Mouse (Mus musculus): Measurements from ENCODE around the gene Fam3c. TPM values are rescaled to one million over a fixed set of nuclear protein-coding genes. Genes with fewer than 3 reads are reported as not detected.
A peak's percentile ranks its signal among the peaks of the same experiment; 100 is the strongest.

The Fam3c gene
- polyA plus RNA-seq, 1 experiment, result 19.4 TPM

DNA sequence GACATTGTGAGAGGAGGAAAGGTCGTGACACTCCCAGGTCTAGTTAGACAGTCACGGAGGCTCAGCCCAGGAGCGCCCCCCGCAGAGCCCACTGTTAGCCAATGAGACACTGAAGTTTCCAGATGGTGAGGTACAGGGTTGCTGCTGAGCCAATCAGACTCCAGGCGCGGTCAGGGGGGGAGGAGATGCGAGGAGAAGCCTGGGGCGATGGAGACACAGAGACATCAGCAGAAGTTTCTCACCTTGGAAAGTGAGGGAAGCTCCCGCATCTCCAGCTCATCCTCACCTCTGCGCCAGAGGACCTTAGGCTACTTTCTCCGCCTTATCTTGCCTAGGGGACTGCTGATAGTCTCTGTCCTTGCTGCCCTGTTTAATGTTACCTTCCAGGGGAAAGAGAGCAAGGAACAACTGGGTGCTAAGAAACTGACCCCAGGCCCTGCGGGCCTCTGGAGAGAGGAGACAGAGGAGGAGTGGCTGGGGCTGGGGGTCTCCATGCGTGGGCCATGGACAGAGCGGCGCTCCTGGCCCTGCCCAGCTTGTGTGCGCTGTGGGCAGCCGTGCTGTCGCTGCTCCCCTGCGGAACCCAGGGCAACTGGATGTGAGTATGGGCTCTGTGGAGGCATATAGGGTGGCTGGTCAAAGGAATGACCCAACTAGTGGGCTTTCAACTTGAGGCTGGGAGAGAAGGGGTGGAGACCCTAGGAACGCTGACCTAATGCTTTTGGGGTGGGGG, 67.9 kb downstream of the Fam3c start, which contains the start of gene Wnt16:
Wnt16 (plus strand) TSS at position 224 of the 733 bp plus-strand sequence.
- H3K79me2 ChIP-seq (ENCODE audit: control insufficient read depth, insufficient read depth), result no peaks in the 10 kb centered on the region
- no peak within 1 kb of the TSS for H3K4me2 ChIP-seq (ENCODE audit: low read depth)
- H3K4me3 ChIP-seq, result no peak within 1 kb of the TSS
- no peak within 1 kb of the TSS for H3ac ChIP-seq (ENCODE audit: control insufficient read depth, insufficient read length)
- TF ChIP-seq TCF3 (IDR thresholded peaks at IDR 0.05; ENCODE audit: insufficient read length, low read depth) (no peak), MYOD1 (IDR thresholded peaks at IDR 0.05; ENCODE audit: control insufficient read depth in 1 of 3, insufficient read length in 2 of 3, low read depth in 2 of 3) (no peak), E2F4 (IDR thresholded peaks at IDR 0.05; ENCODE audit: insufficient read depth) (no peak), SRF (IDR thresholded peaks at IDR 0.05; ENCODE audit: control insufficient read depth, insufficient read length, low read depth) (no peak)
- no peaks in the 10 kb centered on the region for H3K27me3 ChIP-seq (ENCODE audit: control insufficient read depth, insufficient read depth, insufficient read length)
- H3K36me3 ChIP-seq (ENCODE audit: control insufficient read depth, insufficient read depth), result no peaks in the 10 kb centered on the region

GRCm38 (mm10) chr6:22282405-22282804, 73.6 kb downstream of the Fam3c start:
- Histone ChIP-seq H3K27me3 (ENCODE audit: control insufficient read depth, insufficient read depth, insufficient read length) (no peaks in the 10 kb centered on the region), H3K4me2 (ENCODE audit: low read depth) (no peak overlapping the region), H3K79me2 (ENCODE audit: control insufficient read depth, insufficient read depth) (no peaks in the 10 kb centered on the region), H3K36me3 (ENCODE audit: control insufficient read depth, insufficient read depth) (no peaks in the 10 kb centered on the region), H3ac (ENCODE audit: control insufficient read depth, insufficient read length) (no peak overlapping the region), H3K4me3 (no peak overlapping the region)
- TF ChIP-seq MAX (IDR thresholded peaks at IDR 0.05; ENCODE audit: low read depth) (no peak), REST (IDR thresholded peaks at IDR 0.05; ENCODE audit: insufficient read depth, insufficient read length) (no peak), TCF3 (IDR thresholded peaks at IDR 0.05; ENCODE audit: insufficient read length, low read depth) (no peak), E2F4 (IDR thresholded peaks at IDR 0.05; ENCODE audit: insufficient read depth) (no peak), MYOD1 (IDR thresholded peaks at IDR 0.05; ENCODE audit: control insufficient read depth in 1 of 3, insufficient read length in 2 of 3, low read depth in 2 of 3) (no peak), MYOG (IDR thresholded peaks at IDR 0.05; ENCODE audit: control insufficient read depth in 1 of 3, insufficient read depth in 1 of 3, insufficient read length in 2 of 3, low read depth in 2 of 3) (no peak)

GRCm38 (mm10) chr6:22280217-22280861, 75.7 kb downstream of the Fam3c start:
- peak in 1 of 3 experiments; percentile 19 for TF ChIP-seq MYOD1 (IDR thresholded peaks at IDR 0.05; ENCODE audit: control insufficient read depth in 1 of 3, insufficient read length in 2 of 3, low read depth in 2 of 3)
- peak in 1 of 3 experiments; percentile 57 for TF ChIP-seq MYOG (IDR thresholded peaks at IDR 0.05; ENCODE audit: control insufficient read depth in 1 of 3, insufficient read depth in 1 of 3, insufficient read length in 2 of 3, low read depth in 2 of 3)
- TF ChIP-seq REST (IDR thresholded peaks at IDR 0.05; ENCODE audit: insufficient read depth, insufficient read length), result no peak
- TF ChIP-seq USF1 (IDR thresholded peaks at IDR 0.05; ENCODE audit: low read depth), result peak; percentile 64
- TF ChIP-seq TCF3 (IDR thresholded peaks at IDR 0.05; ENCODE audit: insufficient read length, low read depth), result no peak
- TF ChIP-seq CEBPB (IDR thresholded peaks at IDR 0.05; ENCODE audit: insufficient read depth, poor library complexity, severe bottlenecking), result peak; percentile 80
- Histone ChIP-seq H3K36me3 (ENCODE audit: control insufficient read depth, insufficient read depth) (no peaks in the 10 kb centered on the region), H3K79me2 (ENCODE audit: control insufficient read depth, insufficient read depth) (no peaks in the 10 kb centered on the region), H3K27me3 (ENCODE audit: control insufficient read depth, insufficient read depth, insufficient read length) (no peaks in the 10 kb centered on the region), H3K4me2 (ENCODE audit: low read depth) (peak overlapping the region; percentile 84), H3K4me3 (no peak overlapping the region), H3ac (ENCODE audit: control insufficient read depth, insufficient read length) (no peak overlapping the region)

DNA sequence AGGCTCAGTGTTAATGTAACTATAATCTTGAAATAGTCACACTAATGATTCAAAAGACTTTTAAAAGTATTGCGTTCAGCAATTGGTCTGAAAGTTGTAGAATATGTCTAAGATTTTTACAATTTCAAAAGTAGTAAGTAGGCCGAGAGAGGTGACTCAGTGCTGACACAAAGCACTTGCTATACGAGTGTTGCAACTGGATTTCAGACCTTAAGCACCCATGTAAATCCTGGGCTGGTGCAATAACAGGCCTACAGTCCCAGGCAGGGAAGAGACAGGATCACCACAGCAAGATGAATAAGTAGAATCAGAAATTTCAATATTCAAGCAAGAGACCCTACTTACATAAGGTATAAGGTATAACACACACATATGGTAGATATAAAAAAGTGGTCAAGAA, 78.1 kb downstream of the Fam3c start:
- no peaks in the 10 kb centered on the region for H3K36me3 ChIP-seq (ENCODE audit: control insufficient read depth, insufficient read depth)
- H3K27me3 ChIP-seq (ENCODE audit: control insufficient read depth, insufficient read depth, insufficient read length), result no peaks in the 10 kb centered on the region
- no peak overlapping the region for H3K4me2 ChIP-seq (ENCODE audit: low read depth)
- no peak overlapping the region for H3K4me3 ChIP-seq
- H3ac ChIP-seq (ENCODE audit: control insufficient read depth, insufficient read length), result no peak overlapping the region
- H3K79me2 ChIP-seq (ENCODE audit: control insufficient read depth, insufficient read depth), result no peaks in the 10 kb centered on the region
- peak; percentile 81; the same call in 1 of the 2 replicates for TF ChIP-seq CEBPB (IDR thresholded peaks at IDR 0.05; ENCODE audit: insufficient read depth, poor library complexity, severe bottlenecking)
- no peak for TF ChIP-seq SRF (IDR thresholded peaks at IDR 0.05; ENCODE audit: control insufficient read depth, insufficient read length, low read depth)

GRCm38 (mm10) chr6:22269840-22270521, 86.1 kb downstream of the Fam3c start:
- H3K27me3 ChIP-seq (ENCODE audit: control insufficient read depth, insufficient read depth, insufficient read length), result no peaks in the 10 kb centered on the region
- H3K4me2 ChIP-seq (ENCODE audit: low read depth), result peak overlapping the region; percentile 71
- H3K36me3 ChIP-seq (ENCODE audit: control insufficient read depth, insufficient read depth), result no peaks in the 10 kb centered on the region
- H3ac ChIP-seq (ENCODE audit: control insufficient read depth, insufficient read length), result no peak overlapping the region
- no peak overlapping the region for H3K4me3 ChIP-seq
- no peaks in the 10 kb centered on the region for H3K79me2 ChIP-seq (ENCODE audit: control insufficient read depth, insufficient read depth)
- TF ChIP-seq POLR2A (IDR thresholded peaks at IDR 0.05; ENCODE audit: insufficient read length, low read depth) (no peak), MYOG (IDR thresholded peaks at IDR 0.05; ENCODE audit: control insufficient read depth in 1 of 3, insufficient read depth in 1 of 3, insufficient read length in 2 of 3, low read depth in 2 of 3) (no peak), SRF (IDR thresholded peaks at IDR 0.05; ENCODE audit: control insufficient read depth, insufficient read length, low read depth) (no peak), E2F4 (IDR thresholded peaks at IDR 0.05; ENCODE audit: insufficient read depth) (no peak), TCF12 (IDR thresholded peaks at IDR 0.05; ENCODE audit: insufficient read depth, poor library complexity, severe bottlenecking) (no peak), MYOD1 (IDR thresholded peaks at IDR 0.05; ENCODE audit: control insufficient read depth in 1 of 3, insufficient read length in 2 of 3, low read depth in 2 of 3) (no peak), POLR2AphosphoS2 (IDR thresholded peaks at IDR 0.05; ENCODE audit: insufficient read length, low read depth) (no peak), USF1 (IDR thresholded peaks at IDR 0.05; ENCODE audit: low read depth) (no peak), REST (IDR thresholded peaks at IDR 0.05; ENCODE audit: insufficient read depth, insufficient read length) (no peak), MAX (IDR thresholded peaks at IDR 0.05; ENCODE audit: low read depth) (no peak), CEBPB (IDR thresholded peaks at IDR 0.05; ENCODE audit: insufficient read depth, poor library complexity, severe bottlenecking) (no peak), TCF3 (IDR thresholded peaks at IDR 0.05; ENCODE audit: insufficient read length, low read depth) (no peak)
